Mouse (Mus musculus) CD4-positive, CD25-positive, alpha-beta regulatory T cell, adult 2 months (primary cell): ENCODE data around the gene Fbln7.

Experiments
- DNase-seq: peaks from one replicate; pipeline ENCODE4 v3.0.0-alpha.2; 2012; ENCODE audit warnings: low read depth, low spot score

The Fbln7 gene

GRCm38 (mm10) chr2:128872256-128872655 lies 9.5 kb downstream of the Fbln7 start:
- DNase-seq, result no peak

- no peak for DNase-seq
Measured at GRCm38 (mm10) chr2:128875526-128875925, 12.7 kb downstream of the Fbln7 start.

- peak; percentile 42 for DNase-seq
Measured at GRCm38 (mm10) chr2:128881236-128881635, 18.5 kb downstream of the Fbln7 start.

- DNase-seq, result no peak
Measured at GRCm38 (mm10) chr2:128885225-128885811, 22.5 kb downstream of the Fbln7 start.

GRCm38 (mm10) chr2:128887866-128888550 lies 25.2 kb downstream of the Fbln7 start:
- DNase-seq, result no peak

- DNase-seq, result peak; percentile 21
Measured at GRCm38 (mm10) chr2:128890661-128891335, 28.0 kb downstream of the Fbln7 start.

- DNase-seq, result peak; percentile 3
Measured at GRCm38 (mm10) chr2:128892180-128892721, 29.5 kb downstream of the Fbln7 start.

GRCm38 (mm10) chr2:128902843-128903242 lies 40.1 kb downstream of the Fbln7 start:
- no peak for DNase-seq

- DNase-seq, result no peak
Measured at GRCm38 (mm10) chr2:128903661-128904060, 40.9 kb downstream of the Fbln7 start.

- DNase-seq, result no peak
Measured at GRCm38 (mm10) chr2:128914978-128915377, 52.2 kb downstream of the Fbln7 start.

GRCm38 (mm10) chr2:128916528-128916927 lies 53.7 kb downstream of the Fbln7 start:
- DNase-seq, result no peak

- no peak for DNase-seq
Measured at GRCm38 (mm10) chr2:128924799-128925198, 62.0 kb downstream of the Fbln7 start.

GRCm38 (mm10) chr2:128928446-128928845 lies 65.7 kb downstream of the Fbln7 start:
- DNase-seq, result no peak

- DNase-seq, result no peak
Measured at GRCm38 (mm10) chr2:128930704-128931103, 67.9 kb downstream of the Fbln7 start.

- DNase-seq, result no peak
Measured at GRCm38 (mm10) chr2:128936256-128936655, 73.5 kb downstream of the Fbln7 start.

- DNase-seq, result peak; percentile 99
Measured at GRCm38 (mm10) chr2:128943538-128944528, 81.1 kb downstream of the Fbln7 start, which contains the start of gene Zc3h8. Gene Zc3h8, minus strand, starts transcription at chr2:128944077.
